Mouse (Mus musculus) midbrain, embryonic 11.5 days (tissue): ENCODE measurements at regions not wholly inside any gene's neighbourhood (a gene's known extent, or its start where the extent isn't known, plus 50 kb on each side); places are given as distances from the start of the nearest gene placed in this dataset.

Experiments used
- ATAC-seq: fragments of 200-750 bp; cut with Nextera tagmentation; 2 replicates; pipeline ENCODE4 v1.8.0; 2017; ENCODE audit warnings: moderate TSS enrichment, moderate library complexity; ENCODE audit not compliant: low FRiP score
- DNase-seq: peaks from one replicate; pipeline ENCODE4 v3.0.0; 2015; ENCODE audit warnings: low spot score; ENCODE audit errors: missing footprints
- H3K27ac ChIP-seq: fragments of 300-500 bp; sonication (generic); 2 replicates; pipeline ENCODE4 v1.5.1; 2014; ENCODE audit warnings: low read depth, low read length
- H3K27me3 ChIP-seq: fragments of 300-500 bp; sonication (generic); 2 replicates; pipeline ENCODE4 v1.6.1; 2014; ENCODE audit warnings: mild to moderate bottlenecking, low read length, moderate library complexity, mixed read lengths; ENCODE audit not compliant: control insufficient read depth, insufficient read depth
- H3K36me3 ChIP-seq: fragments of 300-500 bp; sonication (generic); 2 replicates; pipeline ENCODE4 v1.6.1; 2014; ENCODE audit warnings: mild to moderate bottlenecking, low read length, moderate library complexity, mixed read lengths; ENCODE audit not compliant: control insufficient read depth, insufficient read depth
- H3K4me1 ChIP-seq: fragments of 300-500 bp; sonication (generic); 2 replicates; pipeline ENCODE4 v1.6.1; 2014; ENCODE audit warnings: low read length; ENCODE audit not compliant: control insufficient read depth, insufficient read depth
- H3K4me2 ChIP-seq: fragments of 300-500 bp; sonication (generic); 2 replicates; pipeline ENCODE4 v1.6.1; 2014; ENCODE audit warnings: mild to moderate bottlenecking, moderate library complexity
- H3K4me3 ChIP-seq: fragments of 300-500 bp; sonication (generic); 2 replicates; pipeline ENCODE4 v1.5.1; 2014; ENCODE audit warnings: low read depth, low read length
- H3K9ac ChIP-seq: fragments of 300-500 bp; sonication (generic); 2 replicates; pipeline ENCODE4 v1.6.1; 2014; ENCODE audit warnings: low read length
- H3K9me3 ChIP-seq: fragments of 300-500 bp; sonication (generic); 2 replicates; pipeline ENCODE4 v1.6.1; 2016; ENCODE audit warnings: low read length; ENCODE audit not compliant: control insufficient read depth
- WGBS: fragments of 180-500 bp; shearing (Covaris S2); extraction: QIAGEN DNeasy Blood & Tissue Kit; methylation state at CpG from one replicate; pipeline ENCODE4 v1.1.7; 2014; 5-methylcytosine and 5-hydroxymethylcytosine counted together

- H3K9ac ChIP-seq: no peak overlapping the region
- WGBS: 64% methylated on average over 8 of the region's 8 CpGs
- no peak for ATAC-seq
Measured at GRCm38 (mm10) chr4:54758501-54758829, 186.4 kb upstream of the Zfp462 start.

DNA sequence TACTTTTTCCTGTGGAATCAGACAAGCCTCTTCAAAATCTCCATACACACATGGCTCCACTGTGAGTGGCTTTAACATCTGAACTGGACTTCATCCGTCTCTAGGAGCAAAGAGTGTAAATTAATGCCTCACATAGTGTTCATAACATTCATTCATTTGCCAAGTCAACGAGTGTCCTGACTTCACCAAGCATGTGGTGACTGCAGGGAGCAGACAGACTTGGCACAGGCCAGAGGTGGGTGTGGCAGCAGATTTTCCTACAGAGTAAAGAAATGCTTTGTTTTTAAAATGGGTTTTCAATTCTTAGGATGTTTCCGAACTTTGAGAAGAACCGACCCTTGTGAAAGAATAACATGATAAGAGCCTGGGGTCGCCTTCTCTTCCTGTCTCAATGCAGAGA lies 183.6 kb upstream of the Zfp462 start:
- Histone ChIP-seq H3K27me3 (no peaks in the 10 kb centered on the region), H3K4me1 (no peaks in the 10 kb centered on the region), H3K4me3 (no peak overlapping the region), H3K9me3 (no peaks in the 10 kb centered on the region), H3K36me3 (no peaks in the 10 kb centered on the region), H3K4me2 (no peak overlapping the region), H3K27ac (no peak overlapping the region), H3K9ac (no peak overlapping the region)
- 76% methylated on average over 5 of the region's 5 CpGs for WGBS
- ATAC-seq (no peak), DNase-seq (no peak)

More at GRCm38 (mm10) chr4:54758501-54758829, 186.4 kb upstream of the Zfp462 start:
- Histone ChIP-seq H3K4me3 (no peak overlapping the region), H3K27ac (no peak overlapping the region), H3K27me3 (no peaks in the 10 kb centered on the region), H3K4me1 (no peaks in the 10 kb centered on the region), H3K9me3 (no peaks in the 10 kb centered on the region), H3K36me3 (no peaks in the 10 kb centered on the region), H3K4me2 (no peak overlapping the region)
- no peak for DNase-seq

DNA sequence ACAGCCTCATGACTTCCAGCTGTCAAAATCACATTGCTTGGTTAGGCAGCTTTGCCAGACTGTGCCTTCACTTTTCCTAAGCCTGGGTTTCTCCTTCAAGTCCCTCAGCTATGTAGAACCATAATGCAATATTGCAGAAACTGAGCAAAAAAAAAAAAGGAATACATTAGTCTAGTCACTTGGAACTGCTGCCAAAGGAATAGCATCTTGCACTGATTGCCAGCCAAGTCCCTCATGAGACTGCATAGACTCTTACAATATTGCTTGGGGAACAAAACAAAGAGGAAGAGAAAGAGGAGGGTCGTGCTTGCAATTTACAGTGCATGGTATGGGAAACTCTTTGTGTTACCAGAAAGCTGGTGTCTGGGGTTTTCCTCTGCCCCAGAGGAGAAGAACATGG lies 179.8 kb upstream of the Zfp462 start:
- Histone ChIP-seq H3K4me3 (no peak overlapping the region), H3K27me3 (no peaks in the 10 kb centered on the region; the same call in 1 of the 2 replicates), H3K27ac (no peak overlapping the region), H3K36me3 (no peaks in the 10 kb centered on the region), H3K9ac (no peak overlapping the region), H3K4me2 (no peak overlapping the region), H3K9me3 (no peaks in the 10 kb centered on the region), H3K4me1 (peaks cover 9% of the 10 kb centered on the region)
- WGBS: 71% methylated on average over 1 of the region's 1 CpGs
- no peak for DNase-seq
- no peak for ATAC-seq

DNA sequence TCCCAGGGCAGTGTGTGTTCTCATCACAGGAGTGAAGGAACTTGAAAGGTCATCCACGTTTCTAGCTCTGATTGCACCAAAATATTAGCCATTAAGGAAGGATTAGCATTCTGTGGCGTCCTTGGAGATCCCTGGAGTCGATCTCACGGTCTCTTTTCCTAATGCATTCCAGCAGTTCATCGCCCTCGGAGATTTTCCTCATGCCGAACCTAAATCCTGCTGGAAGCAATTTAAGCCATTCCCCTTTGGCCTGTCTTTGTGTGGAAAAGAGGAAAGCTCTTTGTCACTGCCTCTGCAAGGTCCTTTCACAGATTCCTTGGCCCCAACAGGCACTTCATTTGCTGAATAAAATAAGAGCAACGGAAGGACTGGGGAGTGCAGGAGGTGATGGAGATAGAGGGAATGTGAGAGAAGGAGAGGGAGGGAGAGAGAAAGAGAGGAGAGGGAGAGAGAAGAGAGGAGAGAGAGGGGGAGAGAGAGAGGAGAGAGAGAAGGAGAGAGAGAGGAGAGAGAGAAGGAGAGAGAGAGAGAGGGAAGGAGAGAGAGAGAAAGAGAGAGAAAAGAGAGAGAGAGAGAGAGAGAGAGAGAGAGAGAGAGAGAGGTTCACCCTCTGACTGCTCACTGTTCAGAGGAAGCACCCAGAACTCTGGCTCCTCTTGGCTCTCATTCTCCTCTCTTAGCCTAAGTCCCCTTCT lies 177.2 kb upstream of the Zfp462 start:
- no peaks in the 10 kb centered on the region; the same call in 1 of the 2 replicates for H3K27me3 ChIP-seq
- DNase-seq (no peak), ATAC-seq (no peak)
- peaks cover 9% of the 10 kb centered on the region for H3K4me1 ChIP-seq
- WGBS: 9% methylated on average over 8 of the region's 8 CpGs
- no peak overlapping the region for H3K4me2 ChIP-seq
- H3K36me3 ChIP-seq: no peaks in the 10 kb centered on the region
- no peak overlapping the region for H3K4me3 ChIP-seq
- no peaks in the 10 kb centered on the region for H3K9me3 ChIP-seq
- H3K27ac ChIP-seq: no peak overlapping the region
- no peak overlapping the region for H3K9ac ChIP-seq

DNA sequence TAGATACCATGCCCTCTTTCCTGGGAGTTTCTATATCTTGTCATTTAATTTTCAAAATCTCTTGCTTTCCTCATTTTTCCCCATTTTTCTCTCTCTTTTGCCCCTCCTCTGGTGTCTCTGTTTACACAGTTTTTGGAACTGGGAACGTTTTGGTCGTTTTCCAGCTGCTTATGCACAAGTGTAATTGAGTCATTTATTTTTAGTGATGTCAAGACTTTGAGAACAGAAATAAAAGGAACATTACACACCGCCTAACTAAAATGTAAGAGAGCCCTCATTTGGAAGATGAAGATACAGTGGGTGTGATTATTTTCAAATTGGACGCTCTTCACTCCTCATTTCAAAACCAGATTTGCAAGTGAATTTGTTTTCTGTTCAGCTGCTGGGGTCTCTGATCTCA lies 176.0 kb upstream of the Zfp462 start:
- Histone ChIP-seq H3K4me3 (no peak overlapping the region), H3K9me3 (no peaks in the 10 kb centered on the region), H3K4me1 (peaks cover 9% of the 10 kb centered on the region), H3K27me3 (no peaks in the 10 kb centered on the region; the same call in 1 of the 2 replicates), H3K36me3 (no peaks in the 10 kb centered on the region), H3K4me2 (no peak overlapping the region), H3K9ac (no peak overlapping the region), H3K27ac (no peak overlapping the region)
- DNase-seq (no peak), ATAC-seq (no peak)
- 45% methylated on average over 4 of the region's 4 CpGs for WGBS

GRCm38 (mm10) chr4:54774066-54774465 lies 170.8 kb upstream of the Zfp462 start:
- Histone ChIP-seq H3K4me1 (0 out of 2 replicates have a peak, but pooled peaks cover 2% of the 10 kb centered on the region), H3K4me3 (no peak overlapping the region), H3K27me3 (no peaks in the 10 kb centered on the region), H3K4me2 (no peak overlapping the region), H3K9me3 (no peaks in the 10 kb centered on the region), H3K27ac (no peak overlapping the region), H3K36me3 (no peaks in the 10 kb centered on the region), H3K9ac (no peak overlapping the region)
- ATAC-seq: no peak
- no peak for DNase-seq
- 94% methylated on average over 4 of the region's 4 CpGs for WGBS

DNA sequence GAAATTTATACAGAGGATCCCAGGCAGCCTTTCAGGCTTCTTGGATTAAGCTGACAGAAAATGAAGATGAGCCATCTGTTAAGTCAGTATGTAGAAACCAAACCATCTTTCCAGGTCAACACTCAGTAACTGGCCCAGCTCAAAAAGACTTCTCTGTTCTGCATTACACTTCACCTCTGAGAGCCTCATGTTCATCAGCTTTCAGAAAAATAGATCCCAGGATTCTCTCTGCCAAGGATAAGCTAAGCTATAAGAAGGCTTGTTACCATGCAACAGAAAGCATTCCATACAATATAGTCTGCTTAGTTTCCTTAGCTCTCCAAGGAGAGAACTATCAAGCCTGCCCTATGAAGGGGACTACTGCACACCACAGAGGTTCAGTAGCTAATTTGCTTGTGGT lies 170.1 kb upstream of the Zfp462 start:
- ATAC-seq: no peak
- Histone ChIP-seq H3K36me3 (no peaks in the 10 kb centered on the region), H3K27me3 (no peaks in the 10 kb centered on the region), H3K9me3 (no peaks in the 10 kb centered on the region), H3K4me1 (no peaks in the 10 kb centered on the region), H3K4me3 (no peak overlapping the region), H3K4me2 (no peak overlapping the region), H3K27ac (no peak overlapping the region), H3K9ac (no peak overlapping the region)
- no peak for DNase-seq

DNA sequence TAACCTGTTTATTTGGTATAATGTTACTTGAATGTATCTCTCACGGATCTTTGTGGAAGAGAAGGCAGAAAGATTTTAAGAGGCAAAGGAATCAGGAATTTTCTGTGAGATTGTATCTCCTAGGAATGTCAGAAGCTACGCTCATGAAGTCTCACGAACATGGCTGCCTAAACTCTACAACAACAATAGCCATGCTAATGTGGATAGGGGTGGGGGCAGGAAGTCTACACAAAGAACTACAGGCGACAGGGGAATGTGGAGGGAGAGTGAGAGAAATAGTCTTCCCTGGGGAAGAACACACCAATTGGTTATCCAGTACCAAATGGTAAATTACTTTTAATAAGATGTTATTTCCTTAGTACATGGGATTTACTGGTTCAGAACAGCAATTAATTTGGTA lies 164.3 kb upstream of the Zfp462 start:
- no peaks in the 10 kb centered on the region for H3K4me1 ChIP-seq
- H3K4me3 ChIP-seq: no peak overlapping the region
- H3K4me2 ChIP-seq: no peak overlapping the region
- H3K27ac ChIP-seq: no peak overlapping the region
- no peaks in the 10 kb centered on the region for H3K27me3 ChIP-seq
- DNase-seq (no peak), ATAC-seq (no peak)
- no peak overlapping the region for H3K9ac ChIP-seq
- WGBS: 57% methylated on average over 4 of the region's 4 CpGs
- H3K9me3 ChIP-seq: no peaks in the 10 kb centered on the region
- H3K36me3 ChIP-seq: no peaks in the 10 kb centered on the region

DNA sequence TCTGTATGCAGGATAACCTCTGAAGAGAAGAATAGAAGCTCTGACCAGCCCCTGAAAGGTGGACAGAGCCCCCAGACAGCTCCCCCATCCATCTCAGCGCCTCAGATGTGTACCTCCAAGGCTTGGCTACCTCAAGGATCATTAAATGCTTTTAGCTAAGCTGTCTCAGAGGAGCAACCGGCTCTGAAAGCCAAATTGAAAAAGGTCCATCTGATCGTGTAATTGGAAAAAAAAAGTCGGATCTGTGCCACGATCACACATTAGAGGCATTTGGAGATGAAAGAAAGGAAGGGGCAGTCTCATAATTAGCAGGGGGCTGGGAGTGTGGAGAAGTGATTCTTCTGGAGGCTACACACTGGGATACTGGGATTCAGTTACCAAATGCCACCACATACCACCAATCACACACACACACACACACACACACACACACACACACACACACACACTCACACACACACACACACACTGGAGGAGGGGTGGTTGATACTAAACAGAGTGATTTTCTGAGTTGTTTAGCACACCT lies 153.6 kb upstream of the Zfp462 start:
- no peak for DNase-seq
- no peaks in the 10 kb centered on the region for H3K27me3 ChIP-seq
- H3K9ac ChIP-seq: no peak overlapping the region
- H3K9me3 ChIP-seq: no peaks in the 10 kb centered on the region
- no peak overlapping the region for H3K4me2 ChIP-seq
- WGBS: 64% methylated on average over 5 of the region's 5 CpGs
- ATAC-seq: no peak
- H3K4me1 ChIP-seq: no peaks in the 10 kb centered on the region
- H3K4me3 ChIP-seq: no peak overlapping the region
- no peak overlapping the region for H3K27ac ChIP-seq
- no peaks in the 10 kb centered on the region for H3K36me3 ChIP-seq
